Mouse (Mus musculus): Measurements from ENCODE around the gene Lims1.

- no peak for TF ChIP-seq CTCF (IDR thresholded peaks at IDR 0.05; ENCODE audit: borderline replicate concordance, control insufficient read depth, extremely low read depth, insufficient read depth, low read length, poor library complexity)
- no peak for TF ChIP-seq POLR2A (IDR thresholded peaks at IDR 0.05; ENCODE audit: control insufficient read depth, extremely low read depth, insufficient read depth, low read length, poor library complexity)
These were observed 5.3 kb downstream of the Lims1 start for GRCm38 (mm10) chr10:58328517-58329108.

Data from thymus, adult 2 months (tissue).